Mouse (Mus musculus) left cerebral cortex, postnatal 10 days (tissue): ENCODE results near the gene Hspe1. TPM values are rescaled to one million over a fixed set of nuclear protein-coding genes. Genes with fewer than 3 reads are reported as not detected.
A peak's percentile ranks its signal among the peaks of the same experiment; 100 is the strongest.
"Not testable (repeated sequence)": the region's sequence is repeated elsewhere in the genome, so short reads cannot be mapped to it uniquely, and the experiment has no call there.

Experiments
- DNase-seq, 2 experiments: peaks; one replicate each; pipeline ENCODE4 v3.0.0; 2021 to 2022; ENCODE audit warnings: low spot score in 2 of 2, mixed read lengths in 1 of 2; ENCODE audit errors: extremely low spot score in 1 of 2
- intact Hi-C: fragments of 180-260 bp; cut with DNase I; formaldehyde crosslinking; loops from one replicate; pipeline ENCODE4 v1.15.1; 2025
- total RNA-seq, 2 experiments: library from RNA; stranded (reverse); gene quantifications; 2 replicates each; pipeline ENCODE4 v1.2.3; 2021

Hspe1 gene
- total RNA-seq, 2 experiments from 2014 or later: 92.6 to 97.8 TPM

- DNase-seq: no peak
- intact Hi-C loops: no loop called here
These were observed 10.9 kb upstream of the Hspe1 start for GRCm38 (mm10) chr1:55076849-55077516.

GRCm38 (mm10) chr1:55079677-55080076, 8.3 kb upstream of the Hspe1 start:
- intact Hi-C loops: loop anchor here (5.0 to 10.0 kb wide), 2 partner anchors 77 to 155 kb away; partner anchors contain the start of gene Mars2
- DNase-seq: no peak

- intact Hi-C loops: loop anchor here (5.0 to 10.0 kb wide), 2 partner anchors 80 to 153 kb away; partner anchors contain the start of gene Mars2
- no peak for DNase-seq
These were observed 5.8 kb upstream of the Hspe1 start for GRCm38 (mm10) chr1:55082106-55082505.

- no peak for DNase-seq
- intact Hi-C loops: loop anchor here (5.0 to 10.0 kb wide), 3 partner anchors 46 to 149 kb away; partner anchors contain the start of genes Mars2 and Mob4
These were observed 2.1 kb upstream of the Hspe1 start for GRCm38 (mm10) chr1:55085781-55086366.

GRCm38 (mm10) chr1:55086868-55087400, 998 bp upstream of the Hspe1 start:
- peak in 1 of 2 experiments; percentile 8 for DNase-seq
- intact Hi-C loops: loop anchor here (5.0 to 10.0 kb wide), 3 partner anchors 45 to 148 kb away; partner anchors contain the start of genes Mars2 and Mob4

GRCm38 (mm10) chr1:55087401-55087904, 479 bp upstream of the Hspe1 start:
- intact Hi-C loops: loop anchor here (5.0 to 10.0 kb wide), 3 partner anchors 45 to 147 kb away; partner anchors contain the start of genes Mars2 and Mob4
- peak in 1 of 2 experiments; percentile 85 for DNase-seq

- no peak for DNase-seq
- intact Hi-C loops: loop anchor here (5.0 to 10.0 kb wide), 3 partner anchors 43 to 146 kb away; partner anchors contain the start of genes Mars2 and Mob4
These were observed 922 bp downstream of the Hspe1 start for GRCm38 (mm10) chr1:55088611-55089497.

GRCm38 (mm10) chr1:55089498-55090064, 1.6 kb downstream of the Hspe1 start:
- intact Hi-C loops: loop anchor here (5.0 to 10.0 kb wide), 3 partner anchors 43 to 145 kb away; partner anchors contain the start of genes Mars2 and Mob4
- DNase-seq: no peak

- DNase-seq: no peak
- intact Hi-C loops: no loop called here
These were observed 4.1 kb downstream of the Hspe1 start for GRCm38 (mm10) chr1:55092056-55092455.

- intact Hi-C loops: no loop called here
- no peak for DNase-seq
These were observed 4.5 kb downstream of the Hspe1 start for GRCm38 (mm10) chr1:55092469-55092868.

- no peak for DNase-seq
- intact Hi-C loops: no loop called here
These were observed 19.1 kb downstream of the Hspe1 start for GRCm38 (mm10) chr1:55106919-55107585.

- DNase-seq: no peak
- intact Hi-C loops: no loop called here
These were observed 19.7 kb downstream of the Hspe1 start for GRCm38 (mm10) chr1:55107644-55108043.

- intact Hi-C loops: no loop called here
- no peak for DNase-seq
These were observed 20.5 kb downstream of the Hspe1 start for GRCm38 (mm10) chr1:55108473-55108872.

GRCm38 (mm10) chr1:55109066-55109766, 21.3 kb downstream of the Hspe1 start:
- no peak for DNase-seq
- intact Hi-C loops: no loop called here

- intact Hi-C loops: no loop called here
- no peak for DNase-seq
These were observed 35.1 kb downstream of the Hspe1 start for GRCm38 (mm10) chr1:55123046-55123445.

- intact Hi-C loops: no loop called here
- DNase-seq: no peak
These were observed 35.6 kb downstream of the Hspe1 start for GRCm38 (mm10) chr1:55123561-55123960.

- intact Hi-C loops, DNase-seq: not testable (repeated sequence)
These were observed 36.2 kb downstream of the Hspe1 start for GRCm38 (mm10) chr1:55124136-55124535.
